Mouse (Mus musculus) forebrain, embryonic 15.5 days (tissue): ENCODE results near the gene Ap2a2. TPM values are rescaled to one million over a fixed set of nuclear protein-coding genes. Genes with fewer than 3 reads are reported as not detected.

ENCODE experiments used
- ATAC-seq: fragments of 200-750 bp; cut with Nextera tagmentation; replicated peaks from 2 replicates; pipeline ENCODE4 v1.8.0; 2017; ENCODE audit warnings: mild to moderate bottlenecking, moderate TSS enrichment, moderate library complexity
- H3K27ac ChIP-seq: fragments of 300-500 bp; sonication (generic); replicated peaks from 2 replicates; pipeline ENCODE4 v1.5.1; 2015; ENCODE audit warnings: mild to moderate bottlenecking, inconsistent platforms
- H3K27me3 ChIP-seq: fragments of 300-500 bp; sonication (generic); 2 replicates; pipeline ENCODE4 v1.6.1; 2015; ENCODE audit warnings: inconsistent platforms
- H3K36me3 ChIP-seq: fragments of 300-500 bp; sonication (generic); 2 replicates; pipeline ENCODE4 v1.6.1; 2015; ENCODE audit warnings: mild to moderate bottlenecking, inconsistent platforms
- H3K4me1 ChIP-seq: fragments of 300-500 bp; sonication (generic); 2 replicates; pipeline ENCODE4 v1.6.1; 2015; ENCODE audit warnings: inconsistent platforms
- H3K4me2 ChIP-seq: fragments of 300-500 bp; sonication (generic); replicated peaks from 2 replicates; pipeline ENCODE4 v1.6.1; 2015; ENCODE audit warnings: mild to moderate bottlenecking, inconsistent platforms
- H3K4me3 ChIP-seq: fragments of 300-500 bp; sonication (generic); 2 replicates; pipeline ENCODE4 v1.5.1; 2015; ENCODE audit warnings: mild to moderate bottlenecking, inconsistent platforms
- H3K9ac ChIP-seq: fragments of 300-500 bp; sonication (generic); replicated peaks from 2 replicates; pipeline ENCODE4 v1.6.1; 2015; ENCODE audit warnings: mild to moderate bottlenecking, inconsistent platforms
- H3K9me3 ChIP-seq: fragments of 300-500 bp; sonication (generic); 2 replicates; pipeline ENCODE4 v1.6.1; 2016; ENCODE audit warnings: inconsistent platforms
- WGBS: fragments of 180-500 bp; shearing (Covaris S2); methylation state at CpG from one replicate; pipeline ENCODE4 v1.1.7; 2015; ENCODE audit warnings: mixed read lengths; 5-methylcytosine and 5-hydroxymethylcytosine counted together
- polyA plus RNA-seq: library from polyadenylated mRNA; unstranded; fragments of >200 nt; fragmentation: Nextera tagmentation; extraction: Ambion mirVana; gene quantifications from 2 replicates; pipeline ENCODE4 v1.2.1, GENCODE M21; 2015

Gene Ap2a2
- polyA plus RNA-seq, 1 experiment from 2014 or later = 110 TPM

GRCm38 (mm10) chr7:141539556-141540311 is 22.2 kb upstream of the Ap2a2 start, which contains the start of gene Chid1:
Chid1 (minus strand) TSS chr7:141539857.
- peak; percentile 97 for ATAC-seq
- Histone ChIP-seq H3K4me3 (peak within 1 kb of the TSS; percentile 67), H3K4me1 (peaks cover 22% of the 10 kb centered on the region), H3K9me3 (no peaks in the 10 kb centered on the region), H3K4me2 (peak within 1 kb of the TSS; percentile 78), H3K27ac (peak within 1 kb of the TSS; percentile 73), H3K36me3 (no peaks in the 10 kb centered on the region), H3K9ac (peak within 1 kb of the TSS; percentile 67), H3K27me3 (no peaks in the 10 kb centered on the region)
- under 1% methylated on average over 46 of the region's 46 CpGs for WGBS

- Histone ChIP-seq H3K27ac (peak overlapping the region; percentile 73), H3K9ac (peak overlapping the region; percentile 44), H3K4me3 (peak overlapping the region; percentile 67), H3K9me3 (no peaks in the 10 kb centered on the region), H3K4me2 (peak overlapping the region; percentile 78), H3K4me1 (peaks cover 22% of the 10 kb centered on the region), H3K36me3 (no peaks in the 10 kb centered on the region), H3K27me3 (no peaks in the 10 kb centered on the region)
- WGBS = 53% methylated on average over 13 of the region's 13 CpGs
- peak; percentile 48 for ATAC-seq
These were observed 21.5 kb upstream of the Ap2a2 start for GRCm38 (mm10) chr7:141540312-141541081.

- Histone ChIP-seq H3K27me3 (no peaks in the 10 kb centered on the region), H3K9ac (no peak overlapping the region), H3K4me1 (peaks cover 22% of the 10 kb centered on the region), H3K4me2 (no peak overlapping the region), H3K9me3 (no peaks in the 10 kb centered on the region), H3K27ac (no peak overlapping the region), H3K36me3 (no peaks in the 10 kb centered on the region), H3K4me3 (no peak overlapping the region)
- no peak for ATAC-seq
- 88% methylated on average over 4 of the region's 4 CpGs for whole genome bisulfite sequencing
These were observed 20.3 kb upstream of the Ap2a2 start for GRCm38 (mm10) chr7:141541681-141542080.

- H3K27ac ChIP-seq = no peak overlapping the region
- H3K36me3 ChIP-seq = no peaks in the 10 kb centered on the region
- no peaks in the 10 kb centered on the region for H3K27me3 ChIP-seq
- H3K4me2 ChIP-seq = no peak overlapping the region
- 88% methylated on average over 2 of the region's 2 CpGs for WGBS
- no peak overlapping the region for H3K9ac ChIP-seq
- H3K4me1 ChIP-seq = peaks cover 22% of the 10 kb centered on the region
- no peaks in the 10 kb centered on the region for H3K9me3 ChIP-seq
- no peak overlapping the region for H3K4me3 ChIP-seq
- ATAC-seq = no peak
These were observed 19.4 kb upstream of the Ap2a2 start for GRCm38 (mm10) chr7:141542588-141542987.

GRCm38 (mm10) chr7:141544654-141545053 is 17.3 kb upstream of the Ap2a2 start:
- no peaks in the 10 kb centered on the region for H3K27me3 ChIP-seq
- H3K9ac ChIP-seq = no peak overlapping the region
- H3K36me3 ChIP-seq = no peaks in the 10 kb centered on the region
- H3K4me3 ChIP-seq = no peak overlapping the region
- H3K27ac ChIP-seq = no peak overlapping the region
- ATAC-seq = no peak
- H3K4me1 ChIP-seq = peaks cover 10% of the 10 kb centered on the region
- no peak overlapping the region for H3K4me2 ChIP-seq
- WGBS = 57% methylated on average over 4 of the region's 4 CpGs
- H3K9me3 ChIP-seq = no peaks in the 10 kb centered on the region

- no peak for ATAC-seq
- Histone ChIP-seq H3K4me2 (no peak overlapping the region), H3K27ac (no peak overlapping the region), H3K9me3 (no peaks in the 10 kb centered on the region), H3K9ac (no peak overlapping the region), H3K4me1 (no peaks in the 10 kb centered on the region), H3K27me3 (no peaks in the 10 kb centered on the region), H3K4me3 (no peak overlapping the region), H3K36me3 (no peaks in the 10 kb centered on the region)
- WGBS = 87% methylated on average over 3 of the region's 3 CpGs
These were observed 12.4 kb upstream of the Ap2a2 start for GRCm38 (mm10) chr7:141549432-141550061.

GRCm38 (mm10) chr7:141550464-141550863 is 11.5 kb upstream of the Ap2a2 start:
- Histone ChIP-seq H3K4me1 (no peaks in the 10 kb centered on the region), H3K27me3 (no peaks in the 10 kb centered on the region), H3K4me2 (no peak overlapping the region), H3K4me3 (no peak overlapping the region), H3K27ac (no peak overlapping the region), H3K9me3 (no peaks in the 10 kb centered on the region), H3K9ac (no peak overlapping the region), H3K36me3 (no peaks in the 10 kb centered on the region)
- ATAC-seq = no peak
- 80% methylated on average over 2 of the region's 2 CpGs for WGBS

GRCm38 (mm10) chr7:141558329-141558776 is 3.6 kb upstream of the Ap2a2 start:
- Histone ChIP-seq H3K4me3 (no peak overlapping the region), H3K27me3 (no peaks in the 10 kb centered on the region), H3K4me2 (no peak overlapping the region), H3K27ac (no peak overlapping the region), H3K9ac (no peak overlapping the region), H3K9me3 (no peaks in the 10 kb centered on the region), H3K4me1 (peaks cover 10% of the 10 kb centered on the region), H3K36me3 (no peaks in the 10 kb centered on the region)
- no peak for ATAC-seq
- 75% methylated on average over 4 of the region's 4 CpGs for WGBS

- Histone ChIP-seq H3K9ac (no peak overlapping the region), H3K36me3 (no peaks in the 10 kb centered on the region), H3K27me3 (no peaks in the 10 kb centered on the region), H3K27ac (no peak overlapping the region), H3K4me3 (no peak overlapping the region), H3K9me3 (no peaks in the 10 kb centered on the region), H3K4me2 (no peak overlapping the region), H3K4me1 (peaks cover 15% of the 10 kb centered on the region)
- ATAC-seq = no peak
These were observed 3.0 kb upstream of the Ap2a2 start for GRCm38 (mm10) chr7:141558946-141559345.

GRCm38 (mm10) chr7:141559726-141560325 is 2.1 kb upstream of the Ap2a2 start:
- H3K9me3 ChIP-seq = no peaks in the 10 kb centered on the region
- no peak for ATAC-seq
- H3K4me2 ChIP-seq = no peak overlapping the region
- H3K36me3 ChIP-seq = no peaks in the 10 kb centered on the region
- H3K4me3 ChIP-seq = no peak overlapping the region
- peaks cover 24% of the 10 kb centered on the region for H3K4me1 ChIP-seq
- 76% methylated on average over 2 of the region's 2 CpGs for WGBS
- no peak overlapping the region for H3K27ac ChIP-seq
- no peak overlapping the region for H3K9ac ChIP-seq
- H3K27me3 ChIP-seq = no peaks in the 10 kb centered on the region

- no peak for ATAC-seq
- Histone ChIP-seq H3K9ac (no peak overlapping the region), H3K36me3 (no peaks in the 10 kb centered on the region), H3K9me3 (no peaks in the 10 kb centered on the region), H3K4me3 (no peak overlapping the region), H3K27ac (no peak overlapping the region), H3K4me2 (no peak overlapping the region), H3K4me1 (peaks cover 24% of the 10 kb centered on the region), H3K27me3 (no peaks in the 10 kb centered on the region)
- 91% methylated on average over 4 of the region's 4 CpGs for WGBS
These were observed 1.5 kb upstream of the Ap2a2 start for GRCm38 (mm10) chr7:141560471-141560870.

GRCm38 (mm10) chr7:141562421-141562851 is 463 bp downstream of the Ap2a2 start:
- Histone ChIP-seq H3K4me2 (peak overlapping the region; percentile 58), H3K4me3 (peak overlapping the region; percentile 90), H3K27ac (peak overlapping the region; percentile 83), H3K36me3 (no peaks in the 10 kb centered on the region), H3K9me3 (no peaks in the 10 kb centered on the region), H3K9ac (peak overlapping the region; percentile 97), H3K27me3 (no peaks in the 10 kb centered on the region), H3K4me1 (peaks cover 35% of the 10 kb centered on the region)
- ATAC-seq = peak; percentile 64; the same call in 1 of the 2 replicates
- WGBS = under 1% methylated on average over 33 of the region's 33 CpGs
